Mouse (Mus musculus) G1E (cell line): ENCODE data around the gene Lrrc4c. TPM values are rescaled to one million over a fixed set of nuclear protein-coding genes. Genes with fewer than 3 reads are reported as not detected.

Experiments used
- ATAC-seq: 2 replicates; pipeline ENCODE4 v1.8.0; 2016; ENCODE audit warnings: mild to moderate bottlenecking; ENCODE audit not compliant: insufficient number of reproducible peaks, poor library complexity, low FRiP score, severe bottlenecking; ENCODE audit errors: extremely low read depth
- DNase-seq: peaks from one replicate; pipeline ENCODE4 v3.0.0; 2012; ENCODE audit warnings: low spot score
- H3K27me3 ChIP-seq: 2 replicates; pipeline ENCODE4 v1.6.1; 2012; ENCODE audit warnings: mild to moderate bottlenecking, low read length, inconsistent platforms; ENCODE audit not compliant: insufficient read depth
- H3K36me3 ChIP-seq: replicated peaks from 2 replicates; pipeline ENCODE3; 2012; ENCODE audit warnings: mild to moderate bottlenecking, inconsistent platforms
- H3K4me1 ChIP-seq: 2 replicates; pipeline ENCODE4 v1.6.1; 2012; ENCODE audit warnings: low read depth, low read length, inconsistent platforms, mixed read lengths; ENCODE audit not compliant: insufficient read depth
- H3K4me3 ChIP-seq: 2 replicates; pipeline ENCODE4 v1.5.1; 2012; ENCODE audit warnings: low read depth, mild to moderate bottlenecking, inconsistent platforms, low read length, moderate library complexity, mixed read lengths
- H3K9me3 ChIP-seq: replicated peaks from 2 replicates; pipeline ENCODE4 v1.6.1; 2012; ENCODE audit warnings: inconsistent platforms
- CTCF ChIP-seq: IDR thresholded peaks from 2 replicates; pipeline ENCODE4 v1.5.1; 2012; ENCODE audit warnings: low read depth, low read length, inconsistent platforms, mixed read lengths
- GATA1 ChIP-seq: IDR thresholded peaks from 2 replicates; pipeline ENCODE4 v1.6.1; 2012; ENCODE audit warnings: borderline replicate concordance, low read length, inconsistent platforms, mixed read lengths
- GATA2 ChIP-seq: IDR thresholded peaks from 2 replicates; pipeline ENCODE4 v1.6.1; 2012; ENCODE audit warnings: low read depth, low read length, inconsistent platforms, borderline replicate concordance
- POLR2AphosphoS5 ChIP-seq: IDR thresholded peaks from 2 replicates; pipeline ENCODE4 v1.6.1; 2012; ENCODE audit warnings: low read depth, low read length, inconsistent platforms; ENCODE audit not compliant: insufficient replicate concordance
- TAL1 ChIP-seq: conservative IDR thresholded peaks from 2 replicates; pipeline ENCODE4 v1.6.1; 2012; ENCODE audit warnings: low read depth, low read length, inconsistent platforms, mixed read lengths
- polyA plus RNA-seq: library from polyadenylated mRNA; stranded (reverse); fragments of >175 nt; gene quantifications from 2 replicates; pipeline ENCODE4 v1.2.3, GENCODE M21; 2012
- total RNA-seq, 2 experiments: library from RNA; stranded (forward) in 1 of 2; stranded (reverse) in 1 of 2; fragments of 200-1000 nt in 1 of 2; fragments of >200 nt in 1 of 2; fragmentation: Nextera tagmentation in 1 of 2; gene quantifications; 2 replicates each; pipeline ENCODE4 v1.2.3; 2014 to 2017

The Lrrc4c gene
- total and polyA plus RNA-seq, 3 experiments: 0.11 TPM; not detected in 2

DNA sequence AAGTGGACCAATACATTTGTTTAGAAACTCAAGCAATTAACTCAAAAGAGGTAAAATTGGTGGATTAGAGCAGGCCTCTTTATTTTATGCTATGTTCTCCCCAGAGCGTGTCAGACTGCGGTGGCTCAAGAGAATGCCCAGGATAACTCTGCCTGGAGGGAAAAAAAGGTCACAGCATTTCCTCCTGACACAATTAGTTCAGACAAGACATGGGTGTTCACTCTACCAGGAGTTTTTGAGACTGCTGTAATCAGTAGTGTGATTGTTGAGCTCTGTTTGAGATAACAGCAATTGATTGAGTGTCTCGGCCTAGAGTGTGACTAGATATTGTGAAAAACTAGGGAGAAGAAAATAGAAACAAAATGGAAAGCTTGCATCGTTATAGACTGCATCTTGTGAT is 363.8 kb downstream of the Lrrc4c start:
- no peaks in the 10 kb centered on the region for H3K4me1 ChIP-seq
- no peak for DNase-seq
- no peak overlapping the region for H3K4me3 ChIP-seq
- TF ChIP-seq GATA1: no peak
- TF ChIP-seq TAL1: no peak
- H3K9me3 ChIP-seq: no peaks in the 10 kb centered on the region
- no peak for ATAC-seq
- H3K27me3 ChIP-seq: no peaks in the 10 kb centered on the region
- no peaks in the 10 kb centered on the region for H3K36me3 ChIP-seq

DNA sequence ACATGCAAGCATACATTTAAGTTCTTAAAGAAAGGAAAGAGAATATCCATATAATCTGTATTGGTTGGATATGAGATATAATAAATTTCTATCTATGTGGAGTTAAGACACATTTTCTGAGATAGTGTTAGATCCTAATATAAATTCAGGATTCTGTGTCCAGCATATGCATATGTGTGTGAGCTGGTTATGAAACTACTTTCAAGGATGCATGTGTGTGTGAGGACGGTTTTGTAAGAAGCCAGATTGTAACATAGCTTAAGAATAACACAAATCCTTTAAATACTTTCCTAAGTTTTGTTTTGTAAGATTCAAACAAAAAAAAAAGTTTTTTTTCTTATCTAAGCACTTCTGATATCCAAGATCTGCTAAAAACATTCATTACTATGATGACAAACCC is 367.4 kb downstream of the Lrrc4c start:
- no peaks in the 10 kb centered on the region for H3K36me3 ChIP-seq
- peaks cover 2% of the 10 kb centered on the region; the same call in 1 of the 2 replicates for H3K9me3 ChIP-seq
- TF ChIP-seq GATA1 (no peak), POLR2AphosphoS5 (no peak), CTCF (no peak), TAL1 (no peak), GATA2 (no peak)
- no peaks in the 10 kb centered on the region for H3K27me3 ChIP-seq
- H3K4me1 ChIP-seq: no peaks in the 10 kb centered on the region
- no peak for DNase-seq
- ATAC-seq: no peak
- H3K4me3 ChIP-seq: no peak overlapping the region

- no peak for DNase-seq
Measured at GRCm38 (mm10) chr2:96705004-96705403, 387.0 kb downstream of the Lrrc4c start.

DNA sequence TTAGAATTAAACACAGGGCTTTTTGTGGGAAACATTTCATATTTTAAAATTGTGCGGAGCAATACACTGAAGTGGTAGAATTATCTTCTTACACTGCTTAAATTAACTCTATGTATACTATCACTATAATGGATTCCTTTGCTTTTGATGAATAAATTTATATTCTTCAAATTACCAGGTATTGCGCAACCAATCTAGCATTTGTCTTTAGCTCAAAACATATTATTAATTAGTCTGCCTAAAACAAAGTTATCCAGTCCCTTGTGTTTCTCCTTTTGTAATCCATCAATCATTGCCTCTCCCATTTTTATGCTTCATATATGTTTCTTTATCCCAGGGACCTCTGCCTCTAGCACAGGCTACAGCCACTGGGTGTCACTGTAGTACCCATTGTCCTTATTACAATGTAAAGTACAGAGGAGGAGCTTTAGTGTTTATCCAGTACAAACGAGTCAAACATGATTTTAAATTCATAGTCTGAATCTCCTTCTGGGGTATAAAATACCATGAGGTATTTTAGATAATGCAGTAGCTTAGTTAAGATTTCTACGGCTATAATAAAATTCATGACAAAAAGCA is 389.9 kb downstream of the Lrrc4c start:
- Histone ChIP-seq H3K4me1 (no peaks in the 10 kb centered on the region), H3K4me3 (no peak overlapping the region), H3K9me3 (no peaks in the 10 kb centered on the region), H3K36me3 (no peaks in the 10 kb centered on the region), H3K27me3 (no peaks in the 10 kb centered on the region)
- DNase-seq: no peak
- no peak for ATAC-seq
- TF ChIP-seq POLR2AphosphoS5 (no peak), TAL1 (no peak), GATA2 (no peak), CTCF (no peak), GATA1 (no peak)

More at GRCm38 (mm10) chr2:96705004-96705403, 387.0 kb downstream of the Lrrc4c start:
- no peaks in the 10 kb centered on the region for H3K9me3 ChIP-seq
- no peaks in the 10 kb centered on the region for H3K4me1 ChIP-seq
- no peak for ATAC-seq
- no peaks in the 10 kb centered on the region for H3K36me3 ChIP-seq
- no peak for TF ChIP-seq GATA2
- no peak for TF ChIP-seq GATA1
- TF ChIP-seq POLR2AphosphoS5: no peak
- H3K4me3 ChIP-seq: no peak overlapping the region
- no peaks in the 10 kb centered on the region for H3K27me3 ChIP-seq

- Histone ChIP-seq H3K36me3 (no peaks in the 10 kb centered on the region), H3K27me3 (no peaks in the 10 kb centered on the region), H3K4me3 (no peak overlapping the region), H3K9me3 (no peaks in the 10 kb centered on the region), H3K4me1 (no peaks in the 10 kb centered on the region)
- TF ChIP-seq TAL1 (no peak), GATA2 (no peak), GATA1 (no peak), POLR2AphosphoS5 (no peak), CTCF (no peak)
- ATAC-seq (no peak), DNase-seq (no peak)
Measured at GRCm38 (mm10) chr2:96714561-96714960, 396.6 kb downstream of the Lrrc4c start.

DNA sequence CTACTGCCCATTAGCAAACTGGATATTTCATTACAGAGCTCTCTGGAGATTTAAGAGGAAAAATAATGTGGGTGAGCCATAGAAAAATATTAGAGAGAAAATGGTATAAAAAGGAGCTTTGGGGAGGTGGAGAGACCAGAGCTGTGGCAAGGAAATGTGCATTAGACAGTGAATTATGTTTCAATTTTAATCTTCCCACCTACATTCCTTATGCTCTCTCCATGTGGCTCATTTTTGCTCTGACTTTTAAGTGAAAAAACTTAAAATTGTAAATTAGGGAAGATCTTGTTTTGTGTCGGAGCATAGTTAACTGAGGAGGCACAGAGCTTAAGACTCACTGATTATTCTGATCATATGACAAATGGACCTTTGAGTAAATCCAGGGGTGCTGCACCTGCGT is 399.4 kb downstream of the Lrrc4c start:
- no peak for TF ChIP-seq GATA1
- no peak for TF ChIP-seq POLR2AphosphoS5
- no peak for TF ChIP-seq TAL1
- TF ChIP-seq GATA2: no peak
- TF ChIP-seq CTCF: no peak

GRCm38 (mm10) chr2:96723395-96723794 is 405.4 kb downstream of the Lrrc4c start:
- no peak for DNase-seq
- ATAC-seq: no peak
- Histone ChIP-seq H3K27me3 (no peaks in the 10 kb centered on the region), H3K4me3 (no peak overlapping the region), H3K4me1 (no peaks in the 10 kb centered on the region), H3K36me3 (no peaks in the 10 kb centered on the region), H3K9me3 (no peaks in the 10 kb centered on the region)
- TF ChIP-seq TAL1 (no peak), CTCF (no peak), GATA2 (no peak), GATA1 (no peak), POLR2AphosphoS5 (no peak)

More for the DNA sequence above, 399.4 kb downstream of the Lrrc4c start:
- ATAC-seq (no peak), DNase-seq (no peak)
- no peaks in the 10 kb centered on the region for H3K36me3 ChIP-seq
- H3K4me3 ChIP-seq: no peak overlapping the region
- no peaks in the 10 kb centered on the region for H3K4me1 ChIP-seq
- H3K27me3 ChIP-seq: no peaks in the 10 kb centered on the region
- no peaks in the 10 kb centered on the region for H3K9me3 ChIP-seq
